Mouse (Mus musculus): ENCODE measurements at regions not wholly inside any gene's neighbourhood (a gene's known extent, or its start where the extent isn't known, plus 50 kb on each side); places are given as distances from the start of the nearest gene placed in this dataset.

GRCm38 (mm10) chr2:8468989-8469388 is 959.6 kb upstream of the Celf2 start:
- TF ChIP-seq CTCF (IDR thresholded peaks at IDR 0.05; ENCODE audit: low read depth) (no peak), EP300 (IDR thresholded peaks at IDR 0.05; ENCODE audit: low read depth) (no peak)
